Mouse (Mus musculus): ENCODE measurements around the gene Gm4305. TPM values are rescaled to one million over a fixed set of nuclear protein-coding genes. Genes with fewer than 3 reads are reported as not detected.
"Not testable (repeated sequence)": the region's sequence is repeated elsewhere in the genome, so short reads cannot be mapped to it uniquely, and the experiment has no call there.

Gm4305 gene
- not detected in 2 replicates for polyA plus RNA-seq (2012; rRNA removed)

DNA sequence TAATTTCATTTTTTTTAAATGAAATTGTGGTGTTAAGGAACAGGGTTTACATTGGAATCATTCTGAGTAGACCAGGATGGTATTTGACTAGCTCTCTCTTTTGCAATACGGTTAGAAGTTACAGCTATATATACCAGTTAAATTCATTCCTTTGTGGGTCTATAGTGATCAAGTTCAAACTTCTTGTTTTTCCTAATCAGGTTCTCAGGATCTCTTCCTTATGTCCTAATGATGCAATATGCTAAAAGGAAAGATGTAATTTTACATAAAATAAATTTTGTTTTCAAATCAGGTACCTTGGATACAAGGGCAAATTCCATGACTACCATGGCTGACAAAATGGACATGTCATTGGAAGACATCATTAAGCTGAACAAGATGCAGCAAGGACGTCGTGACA, at the start of gene Gm4305:
Gene Gm4305 (plus strand): TSS at position 301 of the 400 bp plus-strand sequence.
- H3K4me3 ChIP-seq (replicated peaks; ENCODE audit: extremely low read depth, low read depth, low read length); DNase-seq; H3K4me1 ChIP-seq (ENCODE audit: control insufficient read depth, insufficient read depth, low read length): not testable (repeated sequence)
- no CpG with 5 or more reads among the region's 3 CpGs for WGBS

- DNase-seq; H3K4me3 ChIP-seq (replicated peaks; ENCODE audit: extremely low read depth, low read depth, low read length); H3K4me1 ChIP-seq (ENCODE audit: control insufficient read depth, insufficient read depth, low read length): not testable (repeated sequence)
- no CpG with 5 or more reads among the region's 2 CpGs for whole genome bisulfite sequencing
These were observed 15.5 kb upstream of the Gm4305 start, which contains the start of gene Gm4301 for GRCm38 (mm10) chr10:100335376-100335775. Gm4301 (plus strand) TSS chr10:100335676.

DNA sequence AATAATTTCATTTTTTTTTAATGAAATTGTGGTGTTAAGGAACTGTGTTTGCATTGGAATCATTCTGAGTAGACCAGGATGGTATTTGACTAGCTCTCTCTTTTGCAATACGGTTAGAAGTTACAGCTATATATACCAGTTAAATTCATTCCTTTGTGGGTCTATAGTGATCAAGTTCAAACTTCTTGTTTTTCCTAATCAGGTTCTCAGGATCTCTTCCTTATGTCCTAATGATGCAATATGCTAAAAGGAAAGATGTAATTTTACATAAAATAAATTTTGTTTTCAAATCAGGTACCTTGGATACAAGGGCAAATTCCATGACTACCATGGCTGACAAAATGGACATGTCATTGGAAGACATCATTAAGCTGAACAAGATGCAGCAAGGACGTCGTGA, 10.4 kb upstream of the Gm4305 start, which contains the start of gene Gm4302:
Gene Gm4302 (plus strand): TSS at position 301 of the 400 bp plus-strand sequence.
- not testable (repeated sequence) for H3K4me3 ChIP-seq (replicated peaks; ENCODE audit: extremely low read depth, low read depth, low read length); H3K4me1 ChIP-seq (ENCODE audit: control insufficient read depth, insufficient read depth, low read length); DNase-seq
- no CpG with 5 or more reads among the region's 3 CpGs for WGBS

- WGBS, result no CpG with 5 or more reads among the region's 3 CpGs
- not testable (repeated sequence) for H3K4me3 ChIP-seq (replicated peaks; ENCODE audit: extremely low read depth, low read depth, low read length); DNase-seq; H3K4me1 ChIP-seq (ENCODE audit: control insufficient read depth, insufficient read depth, low read length)
These were observed 5.2 kb upstream of the Gm4305 start, which contains the start of gene Gm4303 for GRCm38 (mm10) chr10:100345672-100346071. Gm4303 (plus strand) TSS chr10:100345972.

DNA sequence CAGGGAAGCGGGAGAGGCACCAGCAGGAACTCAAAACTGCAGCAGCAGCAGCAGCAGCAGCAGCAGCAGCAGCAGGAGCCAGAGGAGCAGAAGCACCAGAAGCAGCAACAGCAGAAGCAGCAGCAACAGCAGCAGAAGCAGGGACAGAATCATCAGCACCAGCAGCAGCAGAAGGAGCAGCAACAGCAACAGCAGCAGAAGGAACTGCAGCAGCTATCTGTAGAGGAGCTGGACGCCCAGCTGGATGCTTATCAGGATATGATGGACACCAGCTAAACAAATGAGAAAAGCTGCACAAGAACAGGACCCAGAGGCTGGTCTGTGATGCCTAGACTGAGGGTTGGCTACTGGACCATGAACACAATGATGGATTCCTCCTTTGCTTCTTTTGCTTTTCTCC, 5.9 kb downstream of the Gm4305 start:
- 55% methylated on average over 2 of the region's 2 CpGs for WGBS
- H3K4me3 ChIP-seq (replicated peaks; ENCODE audit: extremely low read depth, low read depth, low read length); H3K4me1 ChIP-seq (ENCODE audit: control insufficient read depth, insufficient read depth, low read length): not testable (repeated sequence)
- peak; percentile 4 for DNase-seq

DNA sequence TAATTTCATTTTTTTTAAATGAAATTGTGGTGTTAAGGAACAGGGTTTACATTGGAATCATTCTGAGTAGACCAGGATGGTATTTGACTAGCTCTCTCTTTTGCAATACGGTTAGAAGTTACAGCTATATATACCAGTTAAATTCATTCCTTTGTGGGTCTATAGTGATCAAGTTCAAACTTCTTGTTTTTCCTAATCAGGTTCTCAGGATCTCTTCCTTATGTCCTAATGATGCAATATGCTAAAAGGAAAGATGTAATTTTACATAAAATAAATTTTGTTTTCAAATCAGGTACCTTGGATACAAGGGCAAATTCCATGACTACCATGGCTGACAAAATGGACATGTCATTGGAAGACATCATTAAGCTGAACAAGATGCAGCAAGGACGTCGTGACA, 10.1 kb downstream of the Gm4305 start, which contains the start of gene Gm4307:
Gene Gm4307 (plus strand): TSS at position 301 of the 400 bp plus-strand sequence.
- H3K4me3 ChIP-seq (replicated peaks; ENCODE audit: extremely low read depth, low read depth, low read length); DNase-seq; H3K4me1 ChIP-seq (ENCODE audit: control insufficient read depth, insufficient read depth, low read length): not testable (repeated sequence)
- WGBS, result no CpG with 5 or more reads among the region's 3 CpGs

- WGBS, result no CpG with 5 or more reads among the region's 2 CpGs
- H3K4me1 ChIP-seq (ENCODE audit: control insufficient read depth, insufficient read depth, low read length); H3K4me3 ChIP-seq (replicated peaks; ENCODE audit: extremely low read depth, low read depth, low read length); DNase-seq: not testable (repeated sequence)
These were observed 31.6 kb downstream of the Gm4305 start, which contains the start of gene Gm4312 for GRCm38 (mm10) chr10:100382460-100382859. Gm4312 (minus strand) TSS chr10:100382560.

Other genes starting within 250 kb of the Gm4305 start
- gene Gm4301, start 15.4 kb upstream of the Gm4305 start, polyA plus RNA-seq (2012; rRNA removed), result not detected in 2 replicates
- gene Gm4302, start 10.3 kb upstream of the Gm4305 start, polyA plus RNA-seq (2012; rRNA removed), result not detected in 2 replicates
- not detected in 2 replicates for gene Gm4303, start 5.1 kb upstream of the Gm4305 start, polyA plus RNA-seq (2012; rRNA removed)
- gene Gm4307, start 10.2 kb downstream of the Gm4305 start, polyA plus RNA-seq (2012; rRNA removed), result not detected in 2 replicates
- gene Gm4312, start 31.5 kb downstream of the Gm4305 start, polyA plus RNA-seq (2012; rRNA removed), result not detected in 2 replicates
- gene Tmtc3, start 136.3 kb downstream of the Gm4305 start, polyA plus RNA-seq (2012; rRNA removed), result 6.8 and 9.8 TPM in 2 replicates
- 0.29 and 0.82 TPM in 2 replicates for gene Cep290, start 136.5 kb downstream of the Gm4305 start, polyA plus RNA-seq (2012; rRNA removed)
- gene 4930430F08Rik, start 239.3 kb downstream of the Gm4305 start, polyA plus RNA-seq (2012; rRNA removed), result 7.9 and 9.4 TPM in 2 replicates
- not detected in 2 replicates for gene 1700017N19Rik, start 239.4 kb downstream of the Gm4305 start, polyA plus RNA-seq (2012; rRNA removed)

Data from lung, adult 2 months (tissue).